ENCODE assay signal across 16 mouse cellular contexts in the genomic region with DNA sequence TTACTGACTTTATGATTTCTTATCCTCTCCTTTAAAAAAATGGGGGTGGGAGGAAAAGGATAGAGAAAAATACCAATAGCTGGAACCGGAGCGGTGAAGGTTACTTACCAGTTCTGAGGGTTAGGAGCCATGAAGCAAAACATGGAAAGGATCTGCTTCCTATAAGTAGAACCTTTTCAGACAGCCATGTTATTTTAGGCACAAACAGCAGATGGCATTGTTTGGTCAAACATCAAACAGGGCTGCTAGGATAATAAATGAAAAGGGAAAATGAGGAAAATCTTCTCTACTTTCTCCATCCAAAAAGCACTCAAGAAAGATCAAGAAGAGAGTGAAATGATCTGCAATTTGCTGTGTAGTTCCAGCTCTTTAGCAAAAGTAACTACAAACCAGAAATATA.
DNase-seq lines count a peak whose midpoint lies in the region; ATAC-seq and TF ChIP-seq lines count a peak whose summit lies in the region.
"Had no signal": no experiment of that assay in that cellular context is flagged by ENCODE, and none has a peak within 500 bp of the region (broad histone marks: within the 10 kb centered on the region; RNA-seq: fewer than 3 reads in every experiment).

No protein-coding gene starts in this region.

- no peak overlapping the region for H3K9ac ChIP-seq in forebrain, postnatal 0 days
- no peak overlapping the region for H3K9ac ChIP-seq in midbrain, embryonic 14.5 days (replicated peaks; ENCODE audit: low read length)
- no peak overlapping the region for H3K9ac ChIP-seq in midbrain, embryonic 16.5 days (ENCODE audit: low read depth, low read length)
- H3K9ac ChIP-seq in stomach, postnatal 0 days (ENCODE audit: low read length) = no peak overlapping the region
- H3K9ac ChIP-seq in forebrain, embryonic 12.5 days = no peak overlapping the region
- H3K9ac ChIP-seq: forebrain, embryonic 13.5 days; hindbrain, embryonic 13.5 days had no signal

- peak; percentile 58 for TF ChIP-seq CTCF in forebrain, postnatal 0 days (IDR thresholded peaks at IDR 0.05; ENCODE audit: low read depth)
- TF ChIP-seq CTCF in stomach, postnatal 0 days (IDR thresholded peaks at IDR 0.05; ENCODE audit: low read depth) = peak; percentile 49

- ATAC-seq in forebrain, postnatal 0 days = no peak
- ATAC-seq in midbrain, embryonic 14.5 days (ENCODE audit: low FRiP score, low TSS enrichment) = no peak
- no peak for ATAC-seq in midbrain, embryonic 16.5 days
- ATAC-seq in stomach, postnatal 0 days (ENCODE audit: low FRiP score, low TSS enrichment) = no peak
- ATAC-seq in forebrain, embryonic 12.5 days (ENCODE audit: low FRiP score) = no peak
- ATAC-seq: forebrain, embryonic 13.5 days had no signal

- no peak for TF ChIP-seq EP300 in stomach, postnatal 0 days (optimal IDR thresholded peaks at IDR 0.05)

- no peaks in the 10 kb centered on the region for H3K27me3 ChIP-seq in forebrain, postnatal 0 days (ENCODE audit: insufficient read depth, low read length)
- no peaks in the 10 kb centered on the region for H3K27me3 ChIP-seq in forebrain, embryonic 10.5 days (ENCODE audit: poor library complexity, severe bottlenecking)
- no peaks in the 10 kb centered on the region for H3K27me3 ChIP-seq in midbrain, embryonic 14.5 days (ENCODE audit: control insufficient read depth, insufficient read depth, low read length)
- no peaks in the 10 kb centered on the region for H3K27me3 ChIP-seq in midbrain, embryonic 16.5 days (ENCODE audit: control insufficient read depth, insufficient read depth, low read depth, low read length)
- no peaks in the 10 kb centered on the region for H3K27me3 ChIP-seq in stomach, postnatal 0 days (ENCODE audit: control insufficient read depth, insufficient read depth, low read length)
- H3K27me3 ChIP-seq in forebrain, embryonic 12.5 days = no peaks in the 10 kb centered on the region
- H3K27me3 ChIP-seq: CH12.LX; forebrain, embryonic 13.5 days; hindbrain, embryonic 13.5 days had no signal

- no peaks in the 10 kb centered on the region for H3K9me3 ChIP-seq in forebrain, postnatal 0 days (ENCODE audit: low read length)
- peaks cover 2% of the 10 kb centered on the region; the same call in 1 of the 2 replicates for H3K9me3 ChIP-seq in forebrain, embryonic 10.5 days
- peaks cover 1% of the 10 kb centered on the region; the same call in 1 of the 2 replicates for H3K9me3 ChIP-seq in midbrain, embryonic 14.5 days (ENCODE audit: control insufficient read depth, low read length)
- H3K9me3 ChIP-seq in midbrain, embryonic 16.5 days (replicated peaks; ENCODE audit: control insufficient read depth, low read length, poor library complexity, severe bottlenecking) = no peaks in the 10 kb centered on the region
- H3K9me3 ChIP-seq in stomach, postnatal 0 days (ENCODE audit: control insufficient read depth, low read length) = no peaks in the 10 kb centered on the region
- H3K9me3 ChIP-seq in forebrain, embryonic 12.5 days = peaks cover 1% of the 10 kb centered on the region; the same call in 1 of the 2 replicates
- H3K9me3 ChIP-seq: hindbrain, embryonic 13.5 days had no signal

- DNase-seq in forebrain, postnatal 0 days = peak; percentile 59
- DNase-seq in forebrain, embryonic 10.5 days (ENCODE audit: extremely low spot score, low spot score) = no peak
- peak; percentile 71 for DNase-seq in midbrain, embryonic 14.5 days
- peak; percentile 77 for DNase-seq in brain, adult 2 months (ENCODE audit: low read depth, low spot score)
- DNase-seq in stomach, postnatal 0 days (ENCODE audit: low spot score) = no peak
- no peak for DNase-seq in kidney, adult 11 months
- DNase-seq: heart, adult 18-20 months; kidney, postnatal 14 days; lung, postnatal 14 days; thymus, postnatal 4 days had no signal

- no peaks in the 10 kb centered on the region for H3K36me3 ChIP-seq in forebrain, postnatal 0 days (ENCODE audit: insufficient read depth)
- H3K36me3 ChIP-seq in forebrain, embryonic 10.5 days (replicated peaks) = no peaks in the 10 kb centered on the region; the same call in 1 of the 2 replicates
- no peaks in the 10 kb centered on the region for H3K36me3 ChIP-seq in midbrain, embryonic 14.5 days (ENCODE audit: control insufficient read depth, insufficient read depth, low read length)
- no peaks in the 10 kb centered on the region for H3K36me3 ChIP-seq in midbrain, embryonic 16.5 days (ENCODE audit: control insufficient read depth, insufficient read depth, low read length)
- H3K36me3 ChIP-seq in stomach, postnatal 0 days (ENCODE audit: control insufficient read depth, insufficient read depth, low read length) = no peaks in the 10 kb centered on the region
- no peaks in the 10 kb centered on the region for H3K36me3 ChIP-seq in forebrain, embryonic 12.5 days (replicated peaks)

- no peaks in the 10 kb centered on the region for H3K4me1 ChIP-seq in forebrain, postnatal 0 days (ENCODE audit: insufficient read depth)
- peaks cover 3% of the 10 kb centered on the region; the same call in 1 of the 2 replicates for H3K4me1 ChIP-seq in forebrain, embryonic 10.5 days
- H3K4me1 ChIP-seq in midbrain, embryonic 14.5 days (ENCODE audit: control insufficient read depth, insufficient read depth, low read length) = no peaks in the 10 kb centered on the region
- H3K4me1 ChIP-seq in midbrain, embryonic 16.5 days (ENCODE audit: control insufficient read depth, insufficient read depth, low read length) = no peaks in the 10 kb centered on the region
- no peaks in the 10 kb centered on the region for H3K4me1 ChIP-seq in stomach, postnatal 0 days (replicated peaks; ENCODE audit: control insufficient read depth, insufficient read depth)
- H3K4me1 ChIP-seq in forebrain, embryonic 12.5 days = no peaks in the 10 kb centered on the region
- H3K4me1 ChIP-seq: forebrain, embryonic 13.5 days; hindbrain, embryonic 13.5 days had no signal

- 86% methylated on average over 2 of the region's 2 CpGs for WGBS in forebrain, postnatal 0 days
- 88% methylated on average over 2 of the region's 2 CpGs for WGBS in forebrain, embryonic 10.5 days
- 83% methylated on average over 2 of the region's 2 CpGs for WGBS in midbrain, embryonic 14.5 days
- 83% methylated on average over 2 of the region's 2 CpGs for whole genome bisulfite sequencing in midbrain, embryonic 16.5 days
- WGBS in stomach, postnatal 0 days = 66% methylated on average over 2 of the region's 2 CpGs
- 80% methylated on average over 2 of the region's 2 CpGs for whole genome bisulfite sequencing in forebrain, embryonic 12.5 days

- no peak overlapping the region for H3K27ac ChIP-seq in forebrain, postnatal 0 days (ENCODE audit: low read depth, low read length)
- no peak overlapping the region for H3K27ac ChIP-seq in forebrain, embryonic 10.5 days
- H3K27ac ChIP-seq in midbrain, embryonic 14.5 days (replicated peaks; ENCODE audit: low read depth, low read length) = no peak overlapping the region
- no peak overlapping the region for H3K27ac ChIP-seq in midbrain, embryonic 16.5 days (ENCODE audit: low read length)
- H3K27ac ChIP-seq in stomach, postnatal 0 days (replicated peaks) = no peak overlapping the region
- no peak overlapping the region for H3K27ac ChIP-seq in forebrain, embryonic 12.5 days
- H3K27ac ChIP-seq: forebrain, embryonic 13.5 days; hindbrain, embryonic 13.5 days had no signal

- no peak overlapping the region for H3K4me2 ChIP-seq in forebrain, postnatal 0 days (ENCODE audit: low read depth)
- no peak overlapping the region for H3K4me2 ChIP-seq in midbrain, embryonic 14.5 days (ENCODE audit: low read length)
- no peak overlapping the region for H3K4me2 ChIP-seq in midbrain, embryonic 16.5 days (ENCODE audit: low read length)
- no peak overlapping the region for H3K4me2 ChIP-seq in stomach, postnatal 0 days (replicated peaks; ENCODE audit: low read depth)
- no peak overlapping the region for H3K4me2 ChIP-seq in forebrain, embryonic 12.5 days
- H3K4me2 ChIP-seq: forebrain, embryonic 13.5 days; hindbrain, embryonic 13.5 days; liver, embryonic 11.5 days had no signal

- no peak overlapping the region for H3K4me3 ChIP-seq in forebrain, postnatal 0 days (ENCODE audit: low read depth, low read length)
- H3K4me3 ChIP-seq in forebrain, embryonic 10.5 days = no peak overlapping the region
- H3K4me3 ChIP-seq in midbrain, embryonic 14.5 days (replicated peaks; ENCODE audit: low read depth, low read length) = no peak overlapping the region
- H3K4me3 ChIP-seq in midbrain, embryonic 16.5 days (ENCODE audit: low read depth, low read length) = no peak overlapping the region
- H3K4me3 ChIP-seq in stomach, postnatal 0 days (ENCODE audit: low read depth, low read length) = no peak overlapping the region
- H3K4me3 ChIP-seq in forebrain, embryonic 12.5 days (replicated peaks) = no peak overlapping the region
- H3K4me3 ChIP-seq: forebrain, embryonic 13.5 days; hindbrain, embryonic 13.5 days had no signal

Comparison
In these comparisons a context has a peak if more than half of its experiments do, and no peak if none do; other contexts are left out.
1. DNase-seq: peak in forebrain, postnatal 0 days (single experiment), midbrain, embryonic 14.5 days (single experiment) and brain, adult 2 months (single experiment); none in forebrain, embryonic 10.5 days (single experiment), stomach, postnatal 0 days (single experiment) and kidney, adult 11 months (single experiment).